Mouse (Mus musculus): ENCODE measurements around the gene Cstf1.

Gene Cstf1

DNA sequence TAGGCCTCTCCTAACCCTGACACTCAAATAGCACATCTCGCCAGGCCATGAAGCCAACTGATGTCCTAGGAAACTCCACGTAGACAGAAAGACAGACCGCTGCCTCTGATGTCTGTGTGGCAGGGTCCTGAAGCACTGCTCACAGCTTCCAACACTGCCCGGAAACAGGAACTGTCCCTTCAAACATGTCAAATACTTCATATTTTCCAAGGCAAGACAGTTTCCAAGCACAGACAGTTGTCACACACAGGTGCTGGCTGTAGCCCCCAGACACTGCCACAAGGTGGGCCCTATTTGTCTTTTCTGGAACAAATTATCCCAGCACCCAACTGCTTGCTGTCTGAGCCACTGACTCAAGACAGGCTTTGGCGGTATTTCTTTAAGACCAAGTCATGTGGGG, 47.7 kb downstream of the Cstf1 start:
- DNase-seq = no peak

- DNase-seq = no peak
Measured at GRCm38 (mm10) chr2:172430609-172431008, 60.1 kb downstream of the Cstf1 start.
